Mouse (Mus musculus) MEL (cell line): ENCODE measurements around the gene Ptpn12. TPM values are rescaled to one million over a fixed set of nuclear protein-coding genes. Genes with fewer than 3 reads are reported as not detected.

Source experiments
- DNase-seq: peaks from one replicate; pipeline ENCODE4 v3.0.0; 2011; ENCODE audit warnings: low read depth, low spot score
- H3K27ac ChIP-seq: 2 replicates; pipeline ENCODE4 v1.5.1; 2012; ENCODE audit warnings: low read depth, mild to moderate bottlenecking, control low read depth, low read length, moderate library complexity; ENCODE audit not compliant: control insufficient read depth
- H3K27me3 ChIP-seq, 2 experiments: fragments of 150-350 bp in 1 of 2; sonication (generic) in 1 of 2; 2 replicates each; pipeline ENCODE4 v1.6.1; 2012; ENCODE audit warnings: low read length in 2 of 2, mild to moderate bottlenecking in 2 of 2, improper control_type of control experiment in 1 of 2, moderate library complexity in 1 of 2; ENCODE audit not compliant: insufficient read depth in 2 of 2, control insufficient read depth in 1 of 2
- H3K36me3 ChIP-seq, 2 experiments: 2 replicates each; pipeline ENCODE4 v1.6.1; 2012 to 2014; ENCODE audit warnings: low read length in 2 of 2, improper control_type of control experiment in 1 of 2, inconsistent platforms in 1 of 2, mild to moderate bottlenecking in 1 of 2; ENCODE audit not compliant: insufficient read depth in 2 of 2, control insufficient read depth in 1 of 2
- H3K4me1 ChIP-seq, 2 experiments: fragments of 150-350 bp in 1 of 2; sonication (generic) in 1 of 2; 2 replicates each; pipeline ENCODE4 v1.6.1; 2012; ENCODE audit warnings: low read length in 2 of 2, improper control_type of control experiment in 1 of 2, mild to moderate bottlenecking in 1 of 2; ENCODE audit not compliant: insufficient read depth in 2 of 2, control insufficient read depth in 1 of 2
- H3K4me3 ChIP-seq, 2 experiments: fragments of 150-350 bp in 1 of 2; sonication (generic) in 1 of 2; 2 replicates each; pipeline ENCODE4 v1.5.1; 2012; ENCODE audit warnings: low read depth in 2 of 2, low read length in 2 of 2, mild to moderate bottlenecking in 2 of 2, moderate library complexity in 2 of 2, control low read depth in 1 of 2, improper control_type of control experiment in 1 of 2; ENCODE audit not compliant: control insufficient read depth in 1 of 2, insufficient read depth in 1 of 2
- H3K79me2 ChIP-seq: 2 replicates; pipeline ENCODE4 v1.6.1; 2012; ENCODE audit warnings: mild to moderate bottlenecking, low read length, moderate library complexity; ENCODE audit not compliant: control insufficient read depth, poor library complexity, insufficient read depth
- H3K9ac ChIP-seq: 2 replicates; pipeline ENCODE4 v1.6.1; 2012; ENCODE audit warnings: low read depth, mild to moderate bottlenecking, control low read depth, low read length, moderate library complexity; ENCODE audit not compliant: control insufficient read depth, poor library complexity, severe bottlenecking
- H3K9me3 ChIP-seq: fragments of 150-350 bp; sonication (generic); replicated peaks from 2 replicates; pipeline ENCODE4 v1.6.1; 2012; ENCODE audit warnings: mild to moderate bottlenecking, low read length, improper control_type of control experiment, moderate library complexity; ENCODE audit not compliant: insufficient read depth
- CTCF ChIP-seq, 3 experiments: IDR thresholded peaks in 2 of 3; conservative IDR thresholded peaks in 1 of 3; 2 replicates each; pipeline ENCODE4 v1.5.1; 2011 to 2012; ENCODE audit warnings: low read length in 3 of 3, low read depth in 2 of 3, mild to moderate bottlenecking in 2 of 3, improper control_type of control experiment in 1 of 3, inconsistent platforms in 1 of 3, mixed read lengths in 1 of 3, moderate library complexity in 1 of 3; ENCODE audit not compliant: control insufficient read depth in 1 of 3, insufficient read depth in 1 of 3, poor library complexity in 1 of 3, severe bottlenecking in 1 of 3
- E2F4 ChIP-seq: IDR thresholded peaks from 2 replicates; pipeline ENCODE4 v1.6.1; 2011; ENCODE audit warnings: low read depth, low read length, improper control_type of control experiment, borderline replicate concordance
- ELF1 ChIP-seq: IDR thresholded peaks from 2 replicates; pipeline ENCODE4 v1.6.1; 2014; ENCODE audit warnings: low read depth, mild to moderate bottlenecking, inconsistent platforms, low read length, improper control_type of control experiment, moderate library complexity
- EP300 ChIP-seq, 2 experiments: IDR thresholded peaks; 2 replicates each; pipeline ENCODE4 v1.6.1; 2011; ENCODE audit warnings: improper control_type of control experiment in 2 of 2, low read length in 2 of 2, low read depth in 1 of 2, mild to moderate bottlenecking in 1 of 2
- ETS1 ChIP-seq: IDR thresholded peaks from 2 replicates; pipeline ENCODE4 v1.6.1; 2012; ENCODE audit warnings: low read depth, mild to moderate bottlenecking, inconsistent platforms, low read length, improper control_type of control experiment, moderate library complexity
- GABPA ChIP-seq: IDR thresholded peaks from 2 replicates; pipeline ENCODE4 v1.6.1; 2012; ENCODE audit warnings: low read depth, mild to moderate bottlenecking, inconsistent platforms, low read length, improper control_type of control experiment, moderate library complexity
- GATA1 ChIP-seq: IDR thresholded peaks from 2 replicates; pipeline ENCODE4 v1.6.1; 2011; ENCODE audit warnings: low read depth, low read length, improper control_type of control experiment
- HCFC1 ChIP-seq: IDR thresholded peaks from 2 replicates; pipeline ENCODE4 v1.6.1; 2012; ENCODE audit warnings: low read depth, mild to moderate bottlenecking, inconsistent platforms, low read length, improper control_type of control experiment, moderate library complexity
- JUND ChIP-seq: IDR thresholded peaks from 2 replicates; pipeline ENCODE4 v1.6.1; 2011; ENCODE audit warnings: low read depth, mild to moderate bottlenecking, improper control_type of control experiment, low read length
- KAT2A ChIP-seq: conservative IDR thresholded peaks from 2 replicates; pipeline ENCODE4 v1.6.1; 2012; ENCODE audit warnings: low read depth, low read length, improper control_type of control experiment, inconsistent platforms
- MAX ChIP-seq: IDR thresholded peaks from 2 replicates; pipeline ENCODE4 v1.6.1; 2011; ENCODE audit warnings: low read length, improper control_type of control experiment
- MEF2A ChIP-seq: IDR thresholded peaks from 2 replicates; pipeline ENCODE4 v1.6.1; 2014; ENCODE audit warnings: low read depth, mild to moderate bottlenecking, inconsistent platforms, low read length, improper control_type of control experiment; ENCODE audit not compliant: poor library complexity, insufficient replicate concordance, severe bottlenecking; ENCODE audit errors: extremely low read depth
- MXI1 ChIP-seq: IDR thresholded peaks from 2 replicates; pipeline ENCODE4 v1.6.1; 2011; ENCODE audit warnings: mild to moderate bottlenecking, low read depth, low read length, improper control_type of control experiment
- MYB ChIP-seq: IDR thresholded peaks from 2 replicates; pipeline ENCODE4 v1.6.1; 2011; ENCODE audit warnings: mild to moderate bottlenecking, low read depth, low read length, improper control_type of control experiment
- MYC ChIP-seq: IDR thresholded peaks from 2 replicates; pipeline ENCODE4 v1.6.1; 2011; ENCODE audit warnings: low read depth, mild to moderate bottlenecking, low read length, improper control_type of control experiment, moderate library complexity
- NELFE ChIP-seq: IDR thresholded peaks from 2 replicates; pipeline ENCODE4 v1.6.1; 2011; ENCODE audit warnings: low read depth, low read length, improper control_type of control experiment
- POLR2AphosphoS2 ChIP-seq: IDR thresholded peaks from 2 replicates; pipeline ENCODE4 v1.6.1; 2011; ENCODE audit warnings: low read length, improper control_type of control experiment
- POLR2AphosphoS5 ChIP-seq: IDR thresholded peaks from 2 replicates; pipeline ENCODE4 v1.6.1; 2012; ENCODE audit warnings: low read depth, borderline replicate concordance, mild to moderate bottlenecking, inconsistent platforms, low read length, moderate library complexity, mixed read lengths
- RAD21 ChIP-seq: IDR thresholded peaks from 2 replicates; pipeline ENCODE4 v1.6.1; 2011; ENCODE audit warnings: mild to moderate bottlenecking, low read depth, low read length, improper control_type of control experiment
- RCOR1 ChIP-seq: IDR thresholded peaks from 2 replicates; pipeline ENCODE4 v1.6.1; 2012; ENCODE audit warnings: low read depth, mild to moderate bottlenecking, inconsistent platforms, low read length, improper control_type of control experiment
- SIN3A ChIP-seq: IDR thresholded peaks from 2 replicates; pipeline ENCODE4 v1.6.1; 2012; ENCODE audit warnings: low read length, improper control_type of control experiment, inconsistent platforms
- SMC3 ChIP-seq: IDR thresholded peaks from 2 replicates; pipeline ENCODE4 v1.6.1; 2011; ENCODE audit warnings: low read depth, low read length, improper control_type of control experiment
- TAL1 ChIP-seq: IDR thresholded peaks from 2 replicates; pipeline ENCODE4 v1.6.1; 2012; ENCODE audit warnings: mild to moderate bottlenecking, inconsistent platforms, low read length, moderate library complexity, mixed read lengths
- TBP ChIP-seq: IDR thresholded peaks from 2 replicates; pipeline ENCODE4 v1.8.0; 2011; ENCODE audit warnings: low read depth, low read length, improper control_type of control experiment
- TCF12 ChIP-seq: IDR thresholded peaks from 2 replicates; pipeline ENCODE4 v1.6.1; 2014; ENCODE audit warnings: low read depth, mild to moderate bottlenecking, inconsistent platforms, low read length, improper control_type of control experiment, moderate library complexity
- USF1 ChIP-seq: IDR thresholded peaks from 2 replicates; pipeline ENCODE4 v1.6.1; 2014; ENCODE audit warnings: low read depth, mild to moderate bottlenecking, inconsistent platforms, low read length, improper control_type of control experiment, moderate library complexity
- USF2 ChIP-seq, 2 experiments: IDR thresholded peaks; 2 replicates each; pipeline ENCODE4 v1.6.1; 2011 to 2012; ENCODE audit warnings: improper control_type of control experiment in 2 of 2, low read length in 2 of 2, borderline replicate concordance in 1 of 2, inconsistent platforms in 1 of 2, low read depth in 1 of 2, mild to moderate bottlenecking in 1 of 2; ENCODE audit not compliant: insufficient read depth in 1 of 2
- ZC3H11A ChIP-seq: IDR thresholded peaks from 2 replicates; pipeline ENCODE4 v1.6.1; 2012; ENCODE audit warnings: low read depth, mild to moderate bottlenecking, inconsistent platforms, low read length, improper control_type of control experiment
- ZKSCAN1 ChIP-seq: IDR thresholded peaks from 2 replicates; pipeline ENCODE4 v1.6.1; 2012; ENCODE audit warnings: low read depth, mild to moderate bottlenecking, inconsistent platforms, low read length, improper control_type of control experiment, moderate library complexity
- ZMIZ1 ChIP-seq: IDR thresholded peaks from 2 replicates; pipeline ENCODE4 v1.6.1; 2012; ENCODE audit warnings: low read depth, mild to moderate bottlenecking, inconsistent platforms, low read length, improper control_type of control experiment, moderate library complexity
- polyA plus RNA-seq, 2 experiments: library from polyadenylated mRNA; stranded (reverse) in 1 of 2; unstranded in 1 of 2; fragments of >175 nt in 1 of 2; fragments of >200 nt in 1 of 2; gene quantifications; 2 replicates each; pipeline versions ENCODE4 v1.2.1 to v1.2.4; 2012; ENCODE audit warnings: low replicate concordance in 2 of 2, low read depth in 1 of 2; ENCODE audit not compliant: insufficient read length in 2 of 2, insufficient read depth in 1 of 2, missing spikeins in 1 of 2
- total RNA-seq: library from RNA; depleted of rRNA; stranded (reverse); fragments of 300-350 nt; gene quantifications from 2 replicates; pipeline ENCODE4 v1.2.3, GENCODE M21; 2012

Gene Ptpn12
- total and polyA plus RNA-seq, 3 experiments: 14.8 to 177 (median 58.2) TPM

DNA sequence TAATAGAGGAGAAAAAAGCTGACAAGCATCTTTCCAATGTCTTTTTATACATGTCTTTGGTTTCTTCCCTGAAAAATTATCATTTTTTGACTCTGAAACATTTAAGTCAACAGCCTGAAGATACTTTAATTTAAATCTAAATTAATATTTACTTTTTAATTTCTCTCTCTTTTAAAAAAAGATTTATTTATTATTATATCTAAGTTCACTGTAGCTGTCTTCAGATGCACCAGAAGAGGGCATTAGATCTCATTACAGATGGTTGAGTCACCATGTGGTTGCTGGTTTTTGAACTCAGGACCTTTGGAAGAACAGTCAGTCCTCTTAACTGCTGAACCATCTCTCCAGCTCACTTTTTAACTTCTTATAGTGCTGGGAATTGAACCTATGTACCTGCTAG, 44.8 kb downstream of the Ptpn12 start:
- Histone ChIP-seq H3K27ac (no peak overlapping the region), H3K9ac (no peak overlapping the region), H3K4me1 (no peaks in the 10 kb centered on the region; a peak in 1 of 4 replicates), H3K36me3 (peaks cover 2 to 34% of the 10 kb centered on the region in 2 experiments; a peak in 3 of 4 replicates), H3K4me3 (no peak overlapping the region), H3K27me3 (no peaks in the 10 kb centered on the region), H3K79me2 (no peaks in the 10 kb centered on the region), H3K9me3 (no peaks in the 10 kb centered on the region)
- TF ChIP-seq USF1 (no peak), CTCF (IDR thresholded peaks at IDR 0.05 in 2 of 3, conservative IDR thresholded peaks at IDR 0.05 in 1 of 3; ENCODE audit: control insufficient read depth in 1 of 3, insufficient read depth in 1 of 3, low read depth in 2 of 3, low read length in 3 of 3, poor library complexity in 1 of 3, severe bottlenecking in 1 of 3) (peak in 1 of 3 experiments; percentile 8; a peak in 1 of 6 replicates), USF2 (IDR thresholded peaks at IDR 0.05; ENCODE audit: borderline replicate concordance in 1 of 2, insufficient read depth in 1 of 2, low read depth in 1 of 2, low read length in 2 of 2) (no peak), MYC (0 out of 2 replicates have a peak, but pooled peaks have one; percentile 38)
- DNase-seq: no peak

DNA sequence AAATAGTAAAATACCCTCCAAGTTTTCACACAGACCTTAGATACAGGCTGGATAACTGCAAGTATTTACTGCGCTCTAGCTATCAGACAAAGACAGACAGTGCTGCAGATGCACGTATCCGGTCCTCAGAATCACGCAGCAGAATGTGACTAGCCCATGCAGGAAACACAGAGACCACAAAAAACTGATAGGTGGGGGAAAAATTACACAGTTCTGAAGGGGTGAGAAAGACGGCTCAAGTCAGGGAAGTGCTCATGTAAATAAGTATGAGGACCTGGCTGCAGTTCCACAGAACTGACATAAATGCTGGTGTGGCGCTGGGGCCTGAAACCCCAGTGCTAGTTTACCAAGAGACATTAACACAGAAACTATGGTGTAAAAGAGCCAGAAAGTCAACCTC, 53.0 kb downstream of the Ptpn12 start:
- Histone ChIP-seq H3K4me1 (peaks cover 9 to 23% of the 10 kb centered on the region in 2 experiments), H3K9me3 (no peaks in the 10 kb centered on the region), H3K27me3 (no peaks in the 10 kb centered on the region), H3K27ac (peak overlapping the region; percentile 96), H3K4me3 (peak overlapping the region; percentile 13 to 22; a peak in 3 of 4 replicates), H3K79me2 (no peaks in the 10 kb centered on the region; the same call in 1 of the 2 replicates), H3K9ac (peak overlapping the region; percentile 55), H3K36me3 (peaks cover 31 to 47% of the 10 kb centered on the region in 2 experiments)
- DNase-seq: peak; percentile 99
- TF ChIP-seq JUND (peak; percentile 86; the same call in 1 of the 2 replicates), MYB (peak; percentile 68; the same call in 1 of the 2 replicates), EP300 (IDR thresholded peaks at IDR 0.05; ENCODE audit: low read depth in 1 of 2, low read length in 2 of 2) (peak; percentile 99), KAT2A (no peak), ZC3H11A (no peak), USF1 (no peak), NELFE (no peak), ELF1 (peak; percentile 79), MXI1 (peak; percentile 83), GATA1 (peak; percentile 99), RCOR1 (peak; percentile 97), CTCF (IDR thresholded peaks at IDR 0.05 in 2 of 3, conservative IDR thresholded peaks at IDR 0.05 in 1 of 3; ENCODE audit: control insufficient read depth in 1 of 3, insufficient read depth in 1 of 3, low read depth in 2 of 3, low read length in 3 of 3, poor library complexity in 1 of 3, severe bottlenecking in 1 of 3) (peak; percentile 41 to 71 (median 44)), HCFC1 (peak; percentile 57), TBP (peak; percentile 73; the same call in 1 of the 2 replicates), POLR2AphosphoS2 (no peak; the same call in 1 of the 2 replicates), E2F4 (no peak), SMC3 (peak; percentile 40; the same call in 1 of the 2 replicates), USF2 (IDR thresholded peaks at IDR 0.05; ENCODE audit: borderline replicate concordance in 1 of 2, insufficient read depth in 1 of 2, low read depth in 1 of 2, low read length in 2 of 2) (no peak), POLR2AphosphoS5 (no peak), TCF12 (peak; percentile 100), TAL1 (peak; percentile 99), MEF2A (no peak), ZMIZ1 (peak; percentile 43; the same call in 1 of the 2 replicates), RAD21 (peak; percentile 45), GABPA (no peak), ZKSCAN1 (no peak), ETS1 (peak; percentile 98), SIN3A (peak; percentile 97), MAX (no peak; the same call in 1 of the 2 replicates)
